Mouse (Mus musculus): Measurements from ENCODE around the gene Lonrf2.

DNA sequence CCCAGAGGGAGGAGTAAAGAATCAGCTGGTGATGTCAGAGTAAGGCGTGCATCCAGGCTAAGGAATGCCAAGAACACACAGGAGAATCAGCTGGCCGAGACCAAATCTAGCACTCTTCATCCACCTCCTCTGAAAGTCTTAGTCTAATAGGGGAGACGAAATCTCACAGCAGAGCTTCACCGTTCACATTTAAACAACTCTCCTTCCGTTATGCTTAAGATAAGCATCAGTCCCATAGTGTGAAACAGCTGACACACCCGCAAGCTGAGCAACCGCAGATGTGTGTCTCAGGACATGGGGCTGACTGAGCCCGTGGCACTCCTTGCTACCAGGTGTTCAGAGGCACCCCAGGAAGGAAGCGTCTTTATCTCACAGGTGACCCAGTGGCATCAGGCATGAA is 47.3 kb upstream of the Lonrf2 start:
- TF ChIP-seq CTCF (conservative IDR thresholded peaks at IDR 0.05; ENCODE audit: insufficient read depth, insufficient read length, low read depth, low read length) (no peak), POLR2A (IDR thresholded peaks at IDR 0.05; ENCODE audit: low read depth, low read length) (no peak)

All from kidney, adult 2 months (tissue).